ENCODE assay signal across 8 mouse cellular contexts in the genomic region with DNA sequence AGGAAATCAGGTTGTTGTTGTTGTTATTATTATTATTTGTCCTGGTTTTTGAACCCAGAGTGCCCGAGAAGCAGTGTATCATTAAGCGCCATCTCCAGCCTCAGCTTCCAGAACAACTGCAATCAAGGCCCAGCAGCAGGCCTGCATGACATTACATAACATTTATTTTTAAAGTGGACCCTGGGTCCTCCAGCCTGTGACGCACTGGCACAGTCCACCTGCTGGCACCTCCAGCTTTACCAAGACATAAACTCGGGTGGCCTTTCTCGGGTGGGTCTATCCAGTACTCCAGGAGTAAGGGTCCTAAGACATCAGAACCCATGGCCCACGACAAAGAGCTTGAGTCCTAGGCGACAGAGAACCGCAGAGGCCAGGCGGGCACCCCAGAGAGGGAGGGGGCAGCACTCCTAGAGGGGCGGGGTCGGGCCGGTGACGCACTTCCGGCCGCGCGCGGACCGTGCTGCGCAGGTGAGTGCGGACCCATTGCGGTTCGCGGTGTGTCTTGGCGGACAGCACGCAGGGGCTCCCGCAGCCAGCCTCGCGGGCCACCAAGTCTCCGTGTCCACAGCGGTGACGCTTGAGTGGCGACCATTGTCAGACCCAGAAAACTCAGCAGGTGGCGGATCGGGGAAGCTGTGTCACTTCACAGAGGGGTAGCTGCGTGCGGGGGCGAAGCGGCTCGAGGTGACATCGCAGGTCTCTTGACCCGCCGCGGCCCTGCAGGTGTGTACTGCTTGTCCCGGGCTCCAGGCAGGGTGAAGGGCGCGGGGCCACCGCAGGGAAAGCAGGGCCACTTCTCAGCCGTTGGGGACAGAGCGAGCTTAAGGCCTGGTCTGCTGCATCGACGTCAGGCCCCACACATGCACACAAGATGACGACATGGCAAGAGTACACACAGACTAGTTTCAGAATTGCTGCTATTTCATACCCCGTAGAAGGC. TPM values are rescaled to one million over a fixed set of nuclear protein-coding genes. Genes with fewer than 3 reads are reported as not detected.
DNase-seq lines count a peak whose midpoint lies in the region; ATAC-seq lines count a peak whose summit lies in the region.

A gene (plus strand): TSS at position 465 of the 940 bp plus-strand sequence.

- H3K4me1 ChIP-seq in hindbrain, embryonic 15.5 days (replicated peaks): peaks cover 23% of the 10 kb centered on the region

- H3K9ac ChIP-seq in hindbrain, embryonic 15.5 days: peak within 1 kb of the TSS; percentile 75

- peak; percentile 95 for ATAC-seq in hindbrain, embryonic 15.5 days (ENCODE audit: low FRiP score, low read depth)

- H3K4me2 ChIP-seq in hindbrain, embryonic 15.5 days: peak within 1 kb of the TSS; percentile 91

- peak; percentile 72 for DNase-seq in ZHBTc4 (ENCODE audit: low read depth, low spot score)
- DNase-seq in cerebellum, postnatal 10 days: peak; percentile 91 to 92
- peak; percentile 46 to 53 for DNase-seq in frontal cortex, postnatal 25 days (ENCODE audit: low spot score in 2 of 2)
- peak; percentile 70 to 76 for DNase-seq in left cerebral cortex, adult 18-20 months (ENCODE audit: low spot score in 2 of 2)
- peak; percentile 57 for DNase-seq in lung, postnatal 25 days (ENCODE audit: low spot score)
- DNase-seq in retina, postnatal 7 days (ENCODE audit: low read depth, low spot score): peak; percentile 49
- DNase-seq in yolk sac, embryonic 10.5 days (ENCODE audit: low spot score): peak; percentile 69

- peaks cover 12% of the 10 kb centered on the region for H3K36me3 ChIP-seq in hindbrain, embryonic 15.5 days

- no peaks in the 10 kb centered on the region for H3K9me3 ChIP-seq in hindbrain, embryonic 15.5 days

- peak within 1 kb of the TSS; percentile 67 for H3K27ac ChIP-seq in hindbrain, embryonic 15.5 days (replicated peaks)

- WGBS in hindbrain, embryonic 15.5 days: 7% methylated on average over 54 of the region's 54 CpGs

- H3K4me3 ChIP-seq in hindbrain, embryonic 15.5 days: peak within 1 kb of the TSS; percentile 75

- H3K27me3 ChIP-seq in hindbrain, embryonic 15.5 days: peaks cover 5% of the 10 kb centered on the region; the same call in 1 of the 2 replicates

RNA-seq across cellular contexts. Expression of the gene that starts here (rescaled TPM):
- polyA plus RNA-seq in hindbrain, embryonic 15.5 days (2015; fragmentation: Nextera tagmentation; extraction: Ambion mirVana): 19.3 and 20.4 TPM in 2 replicates
- total RNA-seq in left cerebral cortex, adult 18-20 months (2021): 10 to 100 TPM; 34.8 to 35.9 TPM

Comparison
In these comparisons a context has a peak if more than half of its experiments do, and no peak if none do; other contexts are left out.
1. Peak in every context shown above with its lines: DNase-seq, ATAC-seq, H3K4me3 ChIP-seq and H3K27ac ChIP-seq.